Mouse (Mus musculus): Measurements from ENCODE around the gene 4930512M02Rik. TPM values are rescaled to one million over a fixed set of nuclear protein-coding genes. Genes with fewer than 3 reads are reported as not detected.

The 4930512M02Rik gene
- polyA plus RNA-seq, 1 experiment: not detected

GRCm38 (mm10) chr11:11568033-11568432 lies 59.6 kb downstream of the 4930512M02Rik start:
- Histone ChIP-seq H3K4me1 (ENCODE audit: control insufficient read depth, insufficient read depth, low read length) (no peaks in the 10 kb centered on the region), H3K4me3 (ENCODE audit: insufficient read depth, low read length) (no peak overlapping the region), H3K27ac (ENCODE audit: insufficient read depth, low read length) (no peak overlapping the region)
- no peak for TF ChIP-seq POLR2A (IDR thresholded peaks at IDR 0.05; ENCODE audit: extremely low read depth, insufficient read depth, low read length)
- TF ChIP-seq CTCF (IDR thresholded peaks at IDR 0.05; ENCODE audit: extremely low read depth, insufficient read depth, low read length): no peak

- Histone ChIP-seq H3K4me3 (ENCODE audit: insufficient read depth, low read length) (no peak overlapping the region), H3K27ac (ENCODE audit: insufficient read depth, low read length) (no peak overlapping the region), H3K4me1 (ENCODE audit: control insufficient read depth, insufficient read depth, low read length) (no peaks in the 10 kb centered on the region)
- no peak for TF ChIP-seq POLR2A (IDR thresholded peaks at IDR 0.05; ENCODE audit: extremely low read depth, insufficient read depth, low read length)
- TF ChIP-seq CTCF (IDR thresholded peaks at IDR 0.05; ENCODE audit: extremely low read depth, insufficient read depth, low read length): no peak
Observed at GRCm38 (mm10) chr11:11565146-11565820, 62.4 kb downstream of the 4930512M02Rik start.

GRCm38 (mm10) chr11:11564266-11565044 lies 63.2 kb downstream of the 4930512M02Rik start:
- Histone ChIP-seq H3K4me1 (ENCODE audit: control insufficient read depth, insufficient read depth, low read length) (no peaks in the 10 kb centered on the region), H3K27ac (ENCODE audit: insufficient read depth, low read length) (no peak overlapping the region), H3K4me3 (ENCODE audit: insufficient read depth, low read length) (no peak overlapping the region)
- no peak for TF ChIP-seq CTCF (IDR thresholded peaks at IDR 0.05; ENCODE audit: extremely low read depth, insufficient read depth, low read length)
- no peak for TF ChIP-seq POLR2A (IDR thresholded peaks at IDR 0.05; ENCODE audit: extremely low read depth, insufficient read depth, low read length)

- H3K4me1 ChIP-seq (ENCODE audit: control insufficient read depth, insufficient read depth, low read length): no peaks in the 10 kb centered on the region
Observed at GRCm38 (mm10) chr11:11561118-11561517, 66.5 kb downstream of the 4930512M02Rik start.

GRCm38 (mm10) chr11:11559099-11559686 lies 68.4 kb downstream of the 4930512M02Rik start:
- TF ChIP-seq CTCF (IDR thresholded peaks at IDR 0.05; ENCODE audit: extremely low read depth, insufficient read depth, low read length) (no peak), POLR2A (IDR thresholded peaks at IDR 0.05; ENCODE audit: extremely low read depth, insufficient read depth, low read length) (no peak)
- Histone ChIP-seq H3K27ac (ENCODE audit: insufficient read depth, low read length) (no peak overlapping the region), H3K4me1 (ENCODE audit: control insufficient read depth, insufficient read depth, low read length) (no peaks in the 10 kb centered on the region), H3K4me3 (ENCODE audit: insufficient read depth, low read length) (no peak overlapping the region)

More at GRCm38 (mm10) chr11:11561118-11561517, 66.5 kb downstream of the 4930512M02Rik start:
- no peak overlapping the region for H3K4me3 ChIP-seq (ENCODE audit: insufficient read depth, low read length)
- no peak overlapping the region for H3K27ac ChIP-seq (ENCODE audit: insufficient read depth, low read length)
- TF ChIP-seq POLR2A (IDR thresholded peaks at IDR 0.05; ENCODE audit: extremely low read depth, insufficient read depth, low read length) (no peak), CTCF (IDR thresholded peaks at IDR 0.05; ENCODE audit: extremely low read depth, insufficient read depth, low read length) (no peak)

DNA sequence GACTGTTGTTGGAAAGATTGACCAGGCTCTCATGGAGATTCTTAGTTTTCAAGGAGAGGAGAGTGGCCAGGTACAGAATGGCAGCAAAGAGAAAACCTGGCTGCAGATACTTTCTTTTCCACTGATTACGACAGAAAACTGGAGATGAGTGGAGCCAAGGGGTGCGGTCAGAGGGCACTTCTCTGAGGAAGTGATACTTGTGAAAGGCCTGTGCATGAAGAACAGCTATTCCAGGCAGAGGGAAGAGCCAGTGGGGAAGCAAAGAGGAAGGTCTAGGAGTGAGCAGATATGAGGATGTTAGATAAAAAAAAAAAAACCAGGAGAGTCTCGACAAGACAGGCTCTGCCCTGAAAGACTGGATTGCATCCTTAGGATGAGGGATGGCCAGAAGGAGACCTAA lies 69.0 kb downstream of the 4930512M02Rik start:
- no peak overlapping the region for H3K4me3 ChIP-seq (ENCODE audit: insufficient read depth, low read length)
- TF ChIP-seq CTCF (IDR thresholded peaks at IDR 0.05; ENCODE audit: extremely low read depth, insufficient read depth, low read length) (no peak), POLR2A (IDR thresholded peaks at IDR 0.05; ENCODE audit: extremely low read depth, insufficient read depth, low read length) (no peak)
- H3K27ac ChIP-seq (ENCODE audit: insufficient read depth, low read length): no peak overlapping the region
- no peaks in the 10 kb centered on the region for H3K4me1 ChIP-seq (ENCODE audit: control insufficient read depth, insufficient read depth, low read length)

DNA sequence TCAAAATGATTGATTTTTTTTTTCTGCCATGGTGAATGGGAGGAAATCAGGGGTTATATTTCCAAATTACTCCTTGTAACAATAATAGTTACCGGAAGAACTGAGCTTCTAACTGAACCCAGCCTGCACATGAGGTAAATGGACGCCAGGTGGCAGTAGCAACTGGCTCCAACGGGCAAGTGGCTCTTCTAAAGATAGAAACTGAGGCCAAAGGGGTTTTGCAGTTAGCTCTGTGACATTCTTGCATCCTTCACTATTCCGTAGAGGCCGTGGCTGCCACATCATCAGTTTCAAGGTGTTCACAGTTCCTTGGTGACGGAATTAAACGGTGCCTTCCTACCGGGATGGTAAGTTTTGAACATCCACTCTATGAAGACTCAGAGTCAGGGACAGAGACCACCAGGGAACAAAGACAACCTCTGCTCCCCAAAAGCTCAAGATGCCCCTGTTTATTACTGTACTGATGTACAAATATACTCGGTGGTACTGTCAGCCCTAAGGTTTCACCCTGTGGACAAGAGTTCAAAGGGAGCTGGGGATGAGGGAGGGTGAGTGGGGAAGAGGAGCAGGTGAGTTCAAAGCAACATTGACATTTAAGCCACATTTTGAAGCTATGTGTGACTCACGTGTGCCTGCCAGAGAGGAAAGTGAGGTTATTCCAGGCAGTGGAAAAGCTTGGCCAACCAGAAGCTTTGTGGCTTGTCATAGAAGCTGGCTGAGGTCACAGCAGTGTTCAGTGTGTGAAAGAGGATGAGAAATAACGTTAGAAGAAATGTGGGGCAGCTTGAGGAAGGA lies 70.3 kb downstream of the 4930512M02Rik start:
- H3K4me1 ChIP-seq (ENCODE audit: control insufficient read depth, insufficient read depth, low read length): no peaks in the 10 kb centered on the region
- H3K27ac ChIP-seq (ENCODE audit: insufficient read depth, low read length): no peak overlapping the region
- H3K4me3 ChIP-seq (ENCODE audit: insufficient read depth, low read length): no peak overlapping the region
- TF ChIP-seq CTCF (IDR thresholded peaks at IDR 0.05; ENCODE audit: extremely low read depth, insufficient read depth, low read length) (peak; percentile 63), POLR2A (IDR thresholded peaks at IDR 0.05; ENCODE audit: extremely low read depth, insufficient read depth, low read length) (no peak)

- H3K4me1 ChIP-seq (ENCODE audit: control insufficient read depth, insufficient read depth, low read length): no peaks in the 10 kb centered on the region
- no peak overlapping the region for H3K4me3 ChIP-seq (ENCODE audit: insufficient read depth, low read length)
- TF ChIP-seq CTCF (IDR thresholded peaks at IDR 0.05; ENCODE audit: extremely low read depth, insufficient read depth, low read length) (no peak), POLR2A (IDR thresholded peaks at IDR 0.05; ENCODE audit: extremely low read depth, insufficient read depth, low read length) (no peak)
- no peak overlapping the region for H3K27ac ChIP-seq (ENCODE audit: insufficient read depth, low read length)
Observed at GRCm38 (mm10) chr11:11556186-11556585, 71.4 kb downstream of the 4930512M02Rik start.

DNA sequence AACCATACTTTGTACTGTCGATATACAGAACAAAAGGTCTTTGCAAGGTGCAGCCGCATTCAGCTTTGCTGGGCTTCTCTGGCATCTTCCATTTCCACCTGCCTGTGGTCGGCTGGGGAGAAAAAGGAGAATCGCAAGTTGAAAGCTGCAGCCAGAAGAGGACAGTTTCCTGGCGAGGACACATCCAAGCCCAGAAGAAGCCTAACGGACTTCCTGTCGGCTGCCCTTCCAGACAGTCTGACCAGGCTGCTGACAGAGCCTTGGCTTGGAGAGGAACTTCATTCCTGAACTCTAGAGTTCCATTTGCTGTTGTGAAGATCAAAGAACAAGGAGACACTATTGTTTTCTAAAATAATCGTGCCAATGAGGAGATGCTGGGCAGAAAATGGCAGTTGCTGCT lies 72.1 kb downstream of the 4930512M02Rik start:
- TF ChIP-seq CTCF (IDR thresholded peaks at IDR 0.05; ENCODE audit: extremely low read depth, insufficient read depth, low read length) (no peak), POLR2A (IDR thresholded peaks at IDR 0.05; ENCODE audit: extremely low read depth, insufficient read depth, low read length) (no peak)
- H3K4me1 ChIP-seq (ENCODE audit: control insufficient read depth, insufficient read depth, low read length): no peaks in the 10 kb centered on the region
- no peak overlapping the region for H3K4me3 ChIP-seq (ENCODE audit: insufficient read depth, low read length)
- H3K27ac ChIP-seq (ENCODE audit: insufficient read depth, low read length): no peak overlapping the region

Measured in cortical plate, adult 2 months (tissue).